In genomic region chr6:120037004-120037635, GRCm38 (mm10) we compare ENCODE assay signal across 8 mouse cellular contexts. TPM values are rescaled to one million over a fixed set of nuclear protein-coding genes. Genes with fewer than 3 reads are reported as not detected.
A peak's percentile ranks its signal among the peaks of the same experiment; 100 is the strongest.
DNase-seq lines count a peak whose midpoint lies in the region; ATAC-seq and TF ChIP-seq lines count a peak whose summit lies in the region.

No protein-coding gene starts in this region.

- DNase-seq in gastrocnemius, adult 2 months: peak; percentile 85
- peak; percentile 35 to 37 for DNase-seq in left cerebral cortex, adult 8-10 months (ENCODE audit: low spot score in 2 of 2)
- peak; percentile 69 for DNase-seq in right cerebral cortex, adult 18-20 months
- peak; percentile 66 for DNase-seq in urinary bladder, postnatal 14 days (ENCODE audit: low spot score)

- WGBS in hindbrain, embryonic 16.5 days: under 1% methylated on average over 51 of the region's 51 CpGs

- peak; percentile 21 for ATAC-seq in activated CD4-positive, CD25-positive, alpha-beta regulatory T cell, adult 4 months
- peak; percentile 59 for ATAC-seq in common myeloid progenitor, adult 5-6 weeks (replicated peaks; ENCODE audit: low read depth, poor library complexity, severe bottlenecking)
- no peak for ATAC-seq in hindbrain, embryonic 16.5 days
- peak; percentile 59 for ATAC-seq in megakaryocyte, adult 5-6 weeks (ENCODE audit: poor library complexity, severe bottlenecking)

- intact Hi-C loops in gastrocnemius, adult 2 months (cut with DNase I): loop anchor here (2.0 kb wide), 2 partner anchors 36 to 76 kb away; no protein-coding TSS in a partner anchor

- peak overlapping the region; percentile 71 for H3K4me2 ChIP-seq in hindbrain, embryonic 16.5 days (ENCODE audit: low read length)

- H3K4me1 ChIP-seq in hindbrain, embryonic 16.5 days (ENCODE audit: control insufficient read depth, insufficient read depth, low read depth, low read length): peaks cover 16% of the 10 kb centered on the region

- H3K27me3 ChIP-seq in hindbrain, embryonic 16.5 days (replicated peaks; ENCODE audit: control insufficient read depth, insufficient read depth, low read length): no peaks in the 10 kb centered on the region

- H3K27ac ChIP-seq in gastrocnemius, adult 2 months: peak overlapping the region; percentile 97
- peak overlapping the region; percentile 98 for H3K27ac ChIP-seq in hindbrain, embryonic 16.5 days (ENCODE audit: low read depth, low read length)

- H3K9ac ChIP-seq in hindbrain, embryonic 16.5 days (ENCODE audit: low read depth, low read length): peak overlapping the region; percentile 96

- no peaks in the 10 kb centered on the region for H3K36me3 ChIP-seq in hindbrain, embryonic 16.5 days (ENCODE audit: control insufficient read depth, insufficient read depth, low read length)

- peak; percentile 65 for TF ChIP-seq CTCF in gastrocnemius, adult 2 months (IDR thresholded peaks at IDR 0.05)

- no peaks in the 10 kb centered on the region for H3K9me3 ChIP-seq in hindbrain, embryonic 16.5 days (ENCODE audit: control insufficient read depth, low read length)

- peak overlapping the region; percentile 96 for H3K4me3 ChIP-seq in gastrocnemius, adult 2 months
- peak overlapping the region; percentile 91 for H3K4me3 ChIP-seq in hindbrain, embryonic 16.5 days (ENCODE audit: low read length)

RNA-seq across cellular contexts. Expression of gene Wnk1, which starts 1.4 kb away (rescaled TPM):
- 100 to 1,000 TPM in 1 of 2 experiments, 10 to 100 TPM in 1; 91.0 to 116 TPM for polyA plus RNA-seq in activated CD4-positive, CD25-positive, alpha-beta regulatory T cell, adult 4 months (2017; shearing (Covaris generic))
- 237 and 332 TPM in 2 replicates for total RNA-seq in common myeloid progenitor, adult 5-6 weeks (2017)
- total RNA-seq in gastrocnemius, adult 2 months (2021): 100 to 1,000 TPM; 305 to 369 TPM
- 37.7 and 43.4 TPM in 2 replicates for polyA plus RNA-seq in hindbrain, embryonic 16.5 days (2015; fragmentation: Nextera tagmentation; extraction: Ambion mirVana)
- 100 to 1,000 TPM; 191 to 267 (median 227) TPM for total RNA-seq in left cerebral cortex, adult 8-10 months (2022)
- 247 and 264 TPM in 2 replicates for total RNA-seq in megakaryocyte, adult 5-6 weeks (2015)
- total RNA-seq in megakaryocyte, adult 5-6 weeks (2017): 206 and 218 TPM in 2 replicates

RNA-seq across cellular contexts. Expression of gene Ninj2, which starts 56.0 kb away (rescaled TPM):
- 1 to 10 TPM; 2.3 to 2.9 TPM for polyA plus RNA-seq in activated CD4-positive, CD25-positive, alpha-beta regulatory T cell, adult 4 months (2017; shearing (Covaris generic))
- total RNA-seq in common myeloid progenitor, adult 5-6 weeks (2017): not detected in 2 replicates
- total RNA-seq in gastrocnemius, adult 2 months (2021): not detected
- polyA plus RNA-seq in hindbrain, embryonic 16.5 days (2015; fragmentation: Nextera tagmentation; extraction: Ambion mirVana): not detected in 2 replicates
- 1 to 10 TPM; 1.3 to 3.0 (median 2.2) TPM for total RNA-seq in left cerebral cortex, adult 8-10 months (2022)
- total RNA-seq in megakaryocyte, adult 5-6 weeks (2015): not detected in 2 replicates
- total RNA-seq in megakaryocyte, adult 5-6 weeks (2017): not detected in 2 replicates
